Mouse (Mus musculus): ENCODE results near the gene Tomt.

Tomt gene

GRCm38 (mm10) chr7:101901969-101902368 lies 4.2 kb downstream of the Tomt start:
- no peak for DNase-seq (ENCODE audit: low read depth, low spot score)

GRCm38 (mm10) chr7:101900331-101901097 lies 5.6 kb downstream of the Tomt start:
- DNase-seq (ENCODE audit: low read depth, low spot score) = no peak

GRCm38 (mm10) chr7:101896104-101897066 lies 9.8 kb downstream of the Tomt start:
- DNase-seq (ENCODE audit: low read depth, low spot score) = peak; percentile 98

GRCm38 (mm10) chr7:101895695-101896094 lies 10.5 kb downstream of the Tomt start:
- no peak for DNase-seq (ENCODE audit: low read depth, low spot score)

- DNase-seq (ENCODE audit: low read depth, low spot score) = no peak
Observed at GRCm38 (mm10) chr7:101888460-101888859, 17.7 kb downstream of the Tomt start.

GRCm38 (mm10) chr7:101886274-101886673 lies 19.9 kb downstream of the Tomt start:
- DNase-seq (ENCODE audit: low read depth, low spot score) = no peak

GRCm38 (mm10) chr7:101884160-101884559 lies 22.0 kb downstream of the Tomt start:
- DNase-seq (ENCODE audit: low read depth, low spot score) = no peak

- DNase-seq (ENCODE audit: low read depth, low spot score) = no peak
Observed at GRCm38 (mm10) chr7:101882413-101883154, 23.6 kb downstream of the Tomt start.

GRCm38 (mm10) chr7:101880855-101881254 lies 25.3 kb downstream of the Tomt start:
- DNase-seq (ENCODE audit: low read depth, low spot score) = no peak

- no peak for DNase-seq (ENCODE audit: low read depth, low spot score)
Observed at GRCm38 (mm10) chr7:101875978-101876377, 30.2 kb downstream of the Tomt start.

- DNase-seq (ENCODE audit: low read depth, low spot score) = no peak
Observed at GRCm38 (mm10) chr7:101871296-101871695, 34.9 kb downstream of the Tomt start.

GRCm38 (mm10) chr7:101870629-101871028 lies 35.5 kb downstream of the Tomt start, which contains the start of gene Folr1:
Folr1 (minus strand) TSS chr7:101870788.
- DNase-seq (ENCODE audit: low read depth, low spot score) = no peak

GRCm38 (mm10) chr7:101869163-101869500 lies 37.0 kb downstream of the Tomt start:
- no peak for DNase-seq (ENCODE audit: low read depth, low spot score)

GRCm38 (mm10) chr7:101868241-101869162 lies 37.7 kb downstream of the Tomt start:
- no peak for DNase-seq (ENCODE audit: low read depth, low spot score)

GRCm38 (mm10) chr7:101867482-101867881 lies 38.7 kb downstream of the Tomt start:
- no peak for DNase-seq (ENCODE audit: low read depth, low spot score)

GRCm38 (mm10) chr7:101866491-101867265 lies 39.5 kb downstream of the Tomt start:
- no peak for DNase-seq (ENCODE audit: low read depth, low spot score)

GRCm38 (mm10) chr7:101863415-101863814 lies 42.7 kb downstream of the Tomt start, which contains the start of gene Anapc15:
Anapc15 (plus strand) TSS chr7:101863715.
- no peak for DNase-seq (ENCODE audit: low read depth, low spot score)

GRCm38 (mm10) chr7:101862291-101862690 lies 43.9 kb downstream of the Tomt start:
- DNase-seq (ENCODE audit: low read depth, low spot score) = no peak

GRCm38 (mm10) chr7:101860978-101861377 lies 45.2 kb downstream of the Tomt start:
- no peak for DNase-seq (ENCODE audit: low read depth, low spot score)

GRCm38 (mm10) chr7:101858362-101858761 lies 47.8 kb downstream of the Tomt start:
- no peak for DNase-seq (ENCODE audit: low read depth, low spot score)

All from skeletal muscle tissue, adult 2 months (tissue).